Mouse (Mus musculus) embryonic fibroblast, embryonic 13.5 days (primary cell): ENCODE results near the gene Tsr3.

Source experiments
- CTCF ChIP-seq: IDR thresholded peaks from 2 replicates; pipeline ENCODE4 v1.5.1; 2011; ENCODE audit warnings: mild to moderate bottlenecking, control low read depth, low read length, moderate library complexity, borderline replicate concordance; ENCODE audit not compliant: insufficient read depth
- POLR2A ChIP-seq: IDR thresholded peaks from 2 replicates; pipeline ENCODE4 v1.6.1; 2011; ENCODE audit warnings: low read depth, mild to moderate bottlenecking, control low read depth, low read length, moderate library complexity

DNA sequence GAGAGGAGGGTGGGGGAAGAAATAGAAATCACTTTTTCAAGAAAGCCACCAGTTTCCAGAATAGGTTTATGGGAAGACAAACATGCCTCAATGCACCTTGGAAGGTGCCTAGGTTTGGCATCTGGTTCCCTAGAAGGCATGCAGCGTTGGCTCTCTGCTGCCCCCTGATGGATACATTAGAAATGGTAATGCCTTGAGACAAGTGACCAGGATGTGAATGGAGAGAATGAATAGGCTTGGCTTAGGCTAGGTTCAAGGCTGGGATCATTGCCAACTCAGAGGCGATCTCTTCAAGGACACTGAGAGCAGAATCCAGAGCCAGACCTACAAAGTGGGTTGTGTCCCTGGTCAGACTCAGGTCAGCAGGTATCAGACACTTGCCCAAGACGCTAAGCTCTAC is 45.1 kb downstream of the Tsr3 start:
- TF ChIP-seq CTCF: peak; percentile 80; the same call in 1 of the 2 replicates
- no peak for TF ChIP-seq POLR2A
